Mouse (Mus musculus) heart, postnatal 25 days (tissue): ENCODE results near the gene Hint2. TPM values are rescaled to one million over a fixed set of nuclear protein-coding genes. Genes with fewer than 3 reads are reported as not detected.

Experiments
- DNase-seq: peaks from one replicate; pipeline ENCODE4 v3.0.0; 2022; ENCODE audit warnings: low spot score
- intact Hi-C: fragments of 180-260 bp; cut with DNase I; formaldehyde crosslinking; loops from one replicate; pipeline ENCODE4 v1.15.1; 2025
- total RNA-seq, 2 experiments: library from RNA; stranded (reverse); gene quantifications; 2 replicates each; pipeline ENCODE4 v1.2.3; 2021

Hint2 gene
- 100 to 1,000 TPM; 138 to 147 TPM for total RNA-seq

DNA sequence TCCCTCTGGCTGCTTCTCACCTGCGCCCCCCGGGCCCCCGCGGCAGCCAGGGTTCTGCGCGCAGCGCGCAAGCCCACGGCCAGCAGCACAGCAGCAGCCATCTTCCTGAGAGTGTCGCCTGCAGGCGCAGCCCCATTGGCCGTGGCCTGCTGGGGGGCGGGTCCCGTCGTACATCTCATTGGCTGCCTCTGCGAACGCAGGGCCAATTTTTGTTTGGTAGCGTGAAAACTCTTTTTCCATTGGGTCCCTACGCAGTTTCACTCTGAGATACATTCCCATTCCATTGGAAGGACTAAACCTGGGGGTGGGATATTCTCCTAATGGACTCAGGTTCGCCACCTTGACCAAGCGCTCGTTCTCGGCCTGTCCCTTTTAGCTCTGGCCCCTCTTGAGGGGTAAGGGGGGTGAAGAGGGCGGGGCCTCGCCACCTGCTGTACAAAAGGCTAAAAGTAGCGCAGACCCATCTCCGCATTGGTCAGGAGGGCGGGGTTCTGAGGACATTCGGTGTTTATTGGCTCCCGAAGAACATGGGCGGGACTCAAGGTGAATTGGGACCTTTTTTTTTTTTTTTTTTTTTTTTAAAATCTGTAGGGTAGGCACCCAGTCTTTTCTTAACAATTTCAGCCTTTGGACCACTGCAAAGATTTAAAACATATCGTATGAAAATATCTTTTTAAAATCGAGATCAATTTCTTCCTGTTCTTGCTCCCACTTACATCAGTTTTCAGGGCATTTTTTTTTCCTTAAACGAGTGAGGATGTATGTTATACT, at the start of gene Hint2:
TSS of gene Hint2 (minus strand) at position 128 of the 771 bp plus-strand sequence.
- peak; percentile 92 for DNase-seq
- intact Hi-C loops, result no loop called here

DNA sequence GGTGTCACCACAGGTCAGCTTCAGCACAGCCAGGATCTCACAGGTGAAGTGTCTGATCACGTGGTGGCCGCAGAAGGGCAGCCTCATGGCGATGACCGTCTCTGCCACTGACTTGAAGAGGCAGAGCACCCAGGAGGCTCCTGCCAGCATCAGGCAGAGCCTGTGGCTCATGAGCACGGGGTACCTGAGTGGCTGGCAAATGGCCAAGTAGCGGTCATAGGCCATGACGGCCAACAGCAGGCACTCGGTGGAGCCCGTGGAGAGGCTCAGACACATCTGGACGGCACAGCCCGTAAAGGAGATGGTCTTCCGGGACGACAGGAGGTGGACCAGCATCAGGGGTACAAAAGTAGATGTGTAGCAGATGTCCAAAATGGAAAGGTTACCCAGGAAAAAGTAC, 49.7 kb upstream of the Hint2 start:
- intact Hi-C loops, result no loop called here
- no peak for DNase-seq

DNA sequence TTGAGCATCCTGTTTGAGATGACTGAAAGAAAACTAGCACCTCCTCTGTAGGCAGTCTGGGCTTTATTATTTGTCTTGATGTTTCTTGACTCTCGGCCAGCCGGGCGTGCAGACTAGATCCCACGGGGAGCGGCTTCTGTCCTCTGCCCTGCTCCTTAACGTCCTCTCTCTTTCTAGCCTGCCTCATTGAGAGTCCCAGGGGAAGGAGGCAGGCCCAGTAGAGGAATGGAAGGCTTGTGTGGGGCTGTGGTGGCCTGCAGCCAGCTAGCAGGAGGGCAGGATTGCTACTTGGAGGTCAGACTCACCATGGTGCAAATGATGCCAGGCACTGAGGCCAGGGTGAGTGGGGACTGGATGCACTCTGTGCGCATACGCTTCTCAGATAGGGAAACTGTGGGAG, 47.6 kb upstream of the Hint2 start:
- intact Hi-C loops, result no loop called here
- no peak for DNase-seq

DNA sequence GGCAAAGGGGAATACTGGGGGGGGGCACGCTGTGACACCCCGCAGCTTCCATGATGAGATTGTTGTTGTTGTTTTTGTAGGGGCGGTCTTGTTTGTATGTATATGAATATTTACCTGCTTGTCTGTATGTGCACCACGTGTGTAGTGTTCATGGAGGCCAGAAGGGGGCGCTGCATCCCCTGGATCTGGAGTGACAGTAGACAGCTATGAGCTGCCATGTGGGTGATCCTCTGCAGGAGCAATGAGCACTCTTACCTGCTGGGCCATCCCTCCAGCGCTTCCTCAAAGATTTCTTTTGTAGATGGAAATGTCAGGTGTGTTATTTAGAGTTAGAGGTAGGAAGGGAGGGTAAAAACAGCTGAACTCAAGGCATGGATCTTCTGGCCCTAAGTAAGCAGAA, 47.2 kb upstream of the Hint2 start:
- intact Hi-C loops, result no loop called here
- no peak for DNase-seq

DNA sequence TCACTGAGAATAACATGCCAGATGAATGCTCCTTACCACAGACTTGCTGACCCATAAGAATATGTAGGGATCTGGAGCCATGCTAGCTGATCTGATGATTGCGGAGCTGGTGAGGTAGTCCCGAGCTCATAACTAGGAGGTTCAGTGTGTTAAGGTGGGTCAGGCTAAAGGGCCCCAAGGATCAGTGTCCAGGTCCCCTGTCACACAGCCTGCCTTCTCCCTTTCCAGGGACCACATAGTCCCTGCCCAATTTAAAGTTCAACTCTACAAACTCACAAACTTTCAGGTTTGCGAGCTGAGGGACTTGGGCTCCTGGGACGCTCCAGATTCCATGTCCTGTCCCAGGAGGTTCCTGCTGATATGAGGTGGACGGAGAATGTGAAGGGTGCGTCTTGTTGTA, 44.4 kb upstream of the Hint2 start, which contains the start of gene Olfr70:
TSS of gene Olfr70 (minus strand) at position 101 of the 400 bp plus-strand sequence.
- intact Hi-C loops, result no loop called here
- no peak for DNase-seq

DNA sequence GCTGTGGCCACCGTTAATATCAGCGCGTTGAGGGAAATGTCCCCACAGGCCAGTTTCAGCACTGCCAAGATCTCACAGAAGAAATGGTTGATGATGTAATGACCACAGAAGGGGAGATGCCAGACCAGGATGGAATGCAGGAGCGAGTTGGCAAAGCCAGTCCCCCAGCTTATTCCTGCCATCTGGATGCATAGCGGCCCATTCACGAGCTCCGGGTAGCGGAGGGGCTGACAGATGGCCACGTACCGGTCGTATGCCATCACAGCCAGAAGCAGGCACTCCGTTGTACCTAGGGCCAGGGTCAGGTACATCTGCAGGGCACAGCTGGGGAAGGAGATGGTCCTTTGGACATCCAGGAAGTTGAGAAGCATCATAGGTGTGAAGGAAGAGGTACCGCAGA, 40.3 kb upstream of the Hint2 start:
- intact Hi-C loops, result no loop called here

DNA sequence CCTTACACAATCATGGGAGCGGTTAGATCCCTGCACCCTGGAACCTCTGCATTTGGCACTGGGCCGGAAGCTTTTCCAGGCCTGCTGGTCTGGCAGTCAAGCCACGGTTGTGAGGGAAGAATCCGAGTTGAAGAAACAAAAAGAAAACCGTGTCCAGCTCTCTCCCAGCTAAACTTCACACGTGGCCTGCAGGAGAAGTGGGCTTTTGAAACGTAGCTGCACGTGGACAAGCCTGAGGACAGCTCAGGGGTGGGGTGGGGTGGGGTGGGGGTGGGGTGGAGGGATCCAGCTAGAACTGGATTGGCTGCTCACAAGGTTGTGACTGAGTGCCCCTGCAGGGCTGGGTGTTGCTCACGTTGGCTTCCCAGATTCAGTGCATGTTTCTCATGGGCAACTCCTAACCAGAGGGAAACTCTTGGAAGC, 39.0 kb upstream of the Hint2 start:
- peak; percentile 61 for DNase-seq
- intact Hi-C loops, result no loop called here

More for the DNA sequence above, 40.3 kb upstream of the Hint2 start:
- no peak for DNase-seq

DNA sequence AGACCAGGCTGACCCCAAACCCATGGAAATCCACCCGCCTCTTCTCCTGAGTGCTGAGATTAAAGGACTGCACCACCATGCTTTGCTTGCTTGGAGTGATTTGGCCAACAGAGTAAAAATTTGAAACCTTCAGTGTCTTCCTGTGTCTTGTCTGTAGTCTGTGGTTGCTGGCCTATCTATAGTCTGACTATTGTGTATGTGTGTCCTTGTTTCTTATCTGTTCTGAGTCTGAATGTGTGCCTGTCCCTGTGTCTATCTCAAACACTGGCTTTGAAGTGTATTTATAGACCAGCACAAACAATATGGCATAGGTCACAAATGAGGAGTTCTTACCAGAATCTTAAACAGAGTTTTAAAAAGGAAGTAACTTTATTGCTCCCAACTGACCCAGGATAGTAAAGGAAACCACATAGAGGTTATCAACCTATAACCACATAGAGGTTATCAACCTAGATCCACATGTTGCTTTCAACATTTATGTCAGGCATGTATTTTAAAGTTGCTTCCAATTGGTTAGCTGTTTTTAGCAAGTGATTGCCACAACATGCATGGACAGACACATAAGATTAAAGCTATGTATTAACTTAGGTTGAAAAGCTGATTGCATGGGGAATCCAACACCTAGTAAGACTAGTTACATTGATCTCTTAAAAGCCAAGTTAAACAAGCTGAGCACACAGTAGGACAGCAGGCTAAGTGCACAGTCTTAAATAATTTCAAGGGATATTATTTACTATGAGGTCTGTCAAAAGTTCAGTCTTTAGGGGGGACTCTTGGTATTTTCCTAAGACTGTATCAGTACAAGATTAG, 38.4 kb upstream of the Hint2 start:
- DNase-seq, result no peak
- intact Hi-C loops, result no loop called here

- DNase-seq, result peak; percentile 49
- intact Hi-C loops, result no loop called here
Measured at GRCm38 (mm10) chr4:43693806-43694241, 37.6 kb upstream of the Hint2 start.

DNA sequence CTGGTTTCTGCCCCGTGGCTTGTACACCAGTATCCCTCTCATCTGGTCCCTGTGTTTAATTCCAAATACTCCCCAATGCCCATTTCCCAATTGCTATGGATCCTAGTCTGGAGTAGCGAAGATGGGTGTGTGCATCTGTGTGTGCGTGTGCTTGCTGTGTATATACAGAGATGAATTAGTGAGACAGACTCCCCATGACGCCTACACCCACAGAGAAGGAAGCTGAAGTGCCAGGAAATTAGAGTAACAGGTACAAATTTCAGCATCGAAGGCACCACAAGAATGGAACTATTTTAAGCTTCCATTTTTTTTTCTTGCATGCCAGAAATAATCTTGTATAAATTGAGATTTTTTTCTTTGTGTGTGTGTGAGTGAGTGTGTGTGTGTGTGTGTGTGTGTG, 34.8 kb upstream of the Hint2 start:
- intact Hi-C loops, result no loop called here
- no peak for DNase-seq

DNA sequence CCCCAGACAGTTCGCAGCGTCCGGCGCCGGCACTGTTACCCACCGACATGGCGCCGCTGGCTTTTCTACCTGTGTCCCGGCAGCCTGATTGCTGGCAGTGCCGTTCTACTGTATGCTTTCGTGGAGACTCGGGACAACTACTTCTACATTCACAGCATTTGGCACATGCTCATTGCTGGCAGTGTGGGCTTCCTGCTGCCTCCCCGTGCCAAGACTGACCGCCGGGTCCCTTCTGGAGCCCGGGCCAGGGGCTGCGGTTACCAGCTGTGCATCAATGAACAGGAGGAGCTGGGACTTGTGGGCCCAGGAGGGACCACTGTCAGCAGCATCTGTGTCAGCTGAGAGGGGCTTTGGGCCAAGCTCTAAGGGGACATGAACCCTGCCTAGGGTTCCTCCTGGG, 33.8 kb upstream of the Hint2 start:
- no peak for DNase-seq
- intact Hi-C loops, result no loop called here

- intact Hi-C loops, result no loop called here
- DNase-seq, result no peak
Measured at GRCm38 (mm10) chr4:43679416-43680043, 23.3 kb upstream of the Hint2 start.

GRCm38 (mm10) chr4:43678541-43678940, 22.3 kb upstream of the Hint2 start:
- no peak for DNase-seq
- intact Hi-C loops, result no loop called here

DNA sequence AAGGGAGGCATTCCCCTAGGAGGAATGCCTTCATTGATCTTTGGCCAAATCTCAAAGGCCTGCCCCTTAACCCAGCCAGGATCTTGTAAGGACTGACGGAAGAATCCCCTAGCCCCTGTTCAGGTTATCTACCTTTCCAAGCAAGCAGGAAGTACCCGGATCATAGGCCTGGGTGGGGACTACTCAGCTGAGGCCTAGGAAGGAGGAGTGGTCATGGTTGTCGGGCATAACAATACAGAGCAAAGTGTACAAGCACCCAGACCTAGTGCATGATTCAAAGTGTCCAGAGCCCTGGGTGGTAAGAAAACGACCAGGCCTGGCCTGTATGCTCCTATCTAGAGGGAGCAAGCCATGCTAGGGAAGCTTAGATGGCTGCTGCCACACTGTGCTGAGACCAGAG, 19.3 kb upstream of the Hint2 start:
- intact Hi-C loops, result no loop called here
- DNase-seq, result no peak

GRCm38 (mm10) chr4:43674974-43675373, 18.7 kb upstream of the Hint2 start:
- no peak for DNase-seq
- intact Hi-C loops, result no loop called here

DNA sequence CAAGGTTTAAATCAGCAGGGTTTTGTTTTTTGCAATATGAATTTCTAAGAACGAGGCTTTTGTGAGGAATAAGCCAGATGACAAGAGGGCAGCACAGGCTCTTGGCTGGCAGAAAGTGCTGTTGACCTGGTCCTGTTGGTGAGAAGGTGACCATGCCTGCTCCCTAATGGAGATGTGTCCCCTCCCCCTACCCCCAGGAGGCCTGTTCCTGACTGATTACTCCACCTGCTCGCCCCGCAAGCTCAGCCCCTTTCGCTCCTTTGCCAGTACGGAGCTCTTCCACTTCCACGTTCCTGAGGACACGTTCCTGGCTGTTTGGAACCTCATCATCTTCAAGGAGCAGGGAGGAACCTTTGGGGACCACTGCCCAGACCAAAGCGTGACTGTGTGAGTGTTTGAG, 17.4 kb upstream of the Hint2 start:
- intact Hi-C loops, result no loop called here
- DNase-seq, result no peak

GRCm38 (mm10) chr4:43672070-43672469, 15.8 kb upstream of the Hint2 start:
- intact Hi-C loops, result loop anchor here (1.0 kb wide), 1 partner anchor 40 kb away; no protein-coding TSS in a partner anchor
- peak; percentile 58 for DNase-seq

GRCm38 (mm10) chr4:43669428-43669794, 13.1 kb upstream of the Hint2 start:
- no peak for DNase-seq
- intact Hi-C loops, result no loop called here

- intact Hi-C loops, result no loop called here
Measured at GRCm38 (mm10) chr4:43668782-43669427, 12.6 kb upstream of the Hint2 start, which contains the start of the genes Tmem8b and Fam221b. Tmem8b (plus strand) TSS chr4:43668971. Fam221b (minus strand) TSS chr4:43669145.

GRCm38 (mm10) chr4:43666412-43666811, 10.1 kb upstream of the Hint2 start:
- intact Hi-C loops, result loop anchor here (2.0 kb wide), 1 partner anchor 36 kb away; the partner anchor contains the start of gene Npr2

More at GRCm38 (mm10) chr4:43668782-43669427, 12.6 kb upstream of the Hint2 start, which contains the start of the genes Tmem8b and Fam221b:
- peak; percentile 84 for DNase-seq

More at GRCm38 (mm10) chr4:43666412-43666811, 10.1 kb upstream of the Hint2 start:
- DNase-seq, result no peak
